Mouse (Mus musculus) gastrocnemius, adult 2 months (tissue): Measurements from ENCODE around the gene Mien1. TPM values are rescaled to one million over a fixed set of nuclear protein-coding genes. Genes with fewer than 3 reads are reported as not detected.

ENCODE experiments used
- DNase-seq: peaks from one replicate; pipeline ENCODE4 v3.0.0; 2022
- H3K27ac ChIP-seq: fragments of 200-600 bp; 2 replicates; pipeline ENCODE4 v1.8.1; 2022; ENCODE audit warnings: mild to moderate bottlenecking
- H3K4me3 ChIP-seq: fragments of 200-600 bp; 2 replicates; pipeline ENCODE4 v1.8.1; 2022; ENCODE audit warnings: mild to moderate bottlenecking, moderate library complexity
- CTCF ChIP-seq: fragments of 200-600 bp; IDR thresholded peaks from 2 replicates; pipeline ENCODE4 v1.8.1; 2022; ENCODE audit warnings: antibody characterized with exemption, mild to moderate bottlenecking, moderate library complexity
- intact Hi-C: fragments of 180-260 bp; cut with DNase I; formaldehyde crosslinking; loops from one replicate; pipeline ENCODE4 v1.15.1; 2025
- total RNA-seq, 2 experiments: library from RNA; stranded (reverse); gene quantifications; 2 replicates each; pipeline ENCODE4 v1.2.3; 2021

Mien1 gene
- total RNA-seq, 2 experiments from 2014 or later: 30.3 to 37.4 TPM

- Histone ChIP-seq H3K27ac (no peak overlapping the region), H3K4me3 (no peak overlapping the region)
- DNase-seq: no peak
- no peak for TF ChIP-seq CTCF
- intact Hi-C loops: no loop called here
These were observed 35.2 kb upstream of the Mien1 start for GRCm38 (mm10) chr11:98473916-98474479.

- H3K4me3 ChIP-seq: no peak overlapping the region
- no peak overlapping the region for H3K27ac ChIP-seq
- DNase-seq: no peak
- intact Hi-C loops: no loop called here
- TF ChIP-seq CTCF: no peak
These were observed 33.9 kb upstream of the Mien1 start for GRCm38 (mm10) chr11:98472696-98473095.

DNA sequence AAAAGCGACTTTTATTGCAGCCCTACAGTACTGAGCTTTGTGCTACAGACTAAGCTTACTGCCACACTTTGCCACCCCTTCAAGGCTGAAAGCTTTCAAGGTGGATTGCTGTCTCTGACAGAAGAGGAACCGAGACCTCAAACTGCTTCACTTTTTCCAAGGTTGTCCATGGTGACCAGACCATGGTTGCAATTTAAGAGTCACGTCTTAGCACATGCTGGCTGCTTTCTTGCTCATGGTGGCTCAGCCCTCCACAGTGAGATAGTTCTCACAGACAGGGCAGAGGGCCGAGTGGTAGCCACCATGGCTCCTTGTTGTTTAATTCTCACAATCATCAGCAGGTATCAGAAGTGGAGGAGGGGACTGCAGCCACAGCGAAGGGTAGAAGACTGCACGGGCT, 32.0 kb upstream of the Mien1 start:
- TF ChIP-seq CTCF: no peak
- no peak overlapping the region for H3K27ac ChIP-seq
- no peak for DNase-seq
- intact Hi-C loops: no loop called here
- H3K4me3 ChIP-seq: no peak overlapping the region

DNA sequence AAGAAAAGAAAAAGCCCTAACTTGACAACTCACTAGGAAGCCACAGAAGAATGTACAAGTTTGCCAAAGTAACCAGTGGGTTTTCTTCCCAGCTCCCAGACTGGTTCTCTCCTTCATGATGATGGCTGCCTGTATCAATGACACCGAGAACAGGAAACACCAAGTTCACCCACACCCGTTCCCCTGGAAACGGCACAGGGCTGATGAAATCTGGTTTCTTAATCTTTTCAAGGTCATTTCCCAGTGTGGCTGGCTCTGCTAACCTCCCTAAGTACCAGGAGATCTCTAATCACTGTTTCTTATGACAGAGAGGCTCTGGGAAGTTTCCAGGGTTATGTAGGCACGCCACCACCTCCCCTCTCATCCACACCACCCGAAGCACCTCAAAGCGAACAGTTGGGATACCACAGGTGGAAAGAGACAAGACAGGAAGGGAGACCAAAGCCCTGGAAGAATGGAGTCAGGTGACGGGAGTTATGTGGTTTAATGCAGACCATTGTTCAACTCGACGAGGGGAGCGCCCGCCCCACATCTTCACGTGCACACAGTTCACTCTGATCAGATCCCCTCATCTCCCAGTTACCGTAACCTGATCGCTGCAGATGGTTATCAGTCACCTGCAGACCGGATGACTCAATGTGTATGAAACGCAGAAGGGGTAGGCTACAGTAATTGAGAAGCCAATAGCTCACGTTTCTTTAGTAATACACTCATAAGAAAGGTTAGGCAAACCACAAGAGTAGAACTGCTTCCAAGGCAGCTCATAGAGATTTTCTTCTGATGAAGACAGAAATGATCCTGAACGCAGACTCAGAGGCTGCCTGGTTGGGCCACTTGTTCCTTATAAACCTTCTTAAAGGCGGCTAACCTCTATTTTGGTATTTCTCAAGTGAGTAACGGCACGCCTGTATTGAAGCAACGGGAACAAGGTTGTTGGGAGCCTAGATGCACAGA, 31.2 kb upstream of the Mien1 start:
- intact Hi-C loops: no loop called here
- Histone ChIP-seq H3K4me3 (no peak overlapping the region), H3K27ac (no peak overlapping the region)
- no peak for TF ChIP-seq CTCF
- DNase-seq: no peak

GRCm38 (mm10) chr11:98464516-98464915, 25.7 kb upstream of the Mien1 start:
- intact Hi-C loops: no loop called here
- no peak for DNase-seq
- Histone ChIP-seq H3K4me3 (no peak overlapping the region), H3K27ac (no peak overlapping the region)
- TF ChIP-seq CTCF: no peak

DNA sequence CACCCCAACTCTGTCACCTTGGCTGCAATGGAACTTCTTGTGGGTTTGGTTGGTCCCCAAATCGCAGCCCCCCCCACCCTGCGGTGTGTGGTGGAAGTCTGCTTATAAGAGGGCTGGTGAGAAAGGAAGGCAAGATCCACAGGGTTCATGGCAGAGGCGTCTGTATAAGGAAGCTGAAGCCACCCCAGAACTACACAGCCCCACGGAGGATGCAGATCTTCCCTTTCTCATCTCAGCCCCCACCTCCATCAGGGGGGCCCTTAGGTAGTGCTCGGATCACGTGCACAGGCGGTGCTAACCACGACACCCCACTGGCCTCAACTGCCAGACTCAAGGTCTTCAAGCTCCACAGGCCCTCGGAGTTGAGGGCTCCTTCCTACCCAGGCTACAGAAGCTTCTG, 25.1 kb upstream of the Mien1 start:
- intact Hi-C loops: no loop called here
- H3K4me3 ChIP-seq: no peak overlapping the region
- H3K27ac ChIP-seq: no peak overlapping the region
- DNase-seq: no peak
- TF ChIP-seq CTCF: no peak

DNA sequence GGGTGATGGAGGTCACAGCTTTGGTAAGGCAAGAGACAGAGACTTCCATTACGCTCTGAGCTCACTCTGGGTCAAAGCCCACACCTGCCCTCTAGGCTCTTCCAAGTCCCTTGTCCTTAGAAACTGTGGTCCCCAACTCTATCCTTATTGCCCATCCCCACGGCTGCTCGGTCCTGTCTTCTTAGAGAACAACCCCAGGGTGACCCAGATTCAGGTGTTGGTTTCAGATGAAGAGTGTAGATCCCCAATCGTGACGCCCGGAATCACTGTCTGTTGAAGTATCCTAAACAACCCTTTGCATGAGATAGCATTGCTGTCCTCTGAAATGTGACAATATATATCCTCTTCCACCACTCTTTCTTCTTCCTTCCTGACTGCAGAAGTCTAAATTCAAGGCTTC, 23.5 kb upstream of the Mien1 start:
- no peak for TF ChIP-seq CTCF
- intact Hi-C loops: no loop called here
- DNase-seq: no peak
- no peak overlapping the region for H3K4me3 ChIP-seq
- H3K27ac ChIP-seq: no peak overlapping the region

- TF ChIP-seq CTCF: no peak
- no peak for DNase-seq
- intact Hi-C loops: no loop called here
- Histone ChIP-seq H3K27ac (no peak overlapping the region), H3K4me3 (no peak overlapping the region)
These were observed 22.4 kb upstream of the Mien1 start for GRCm38 (mm10) chr11:98461109-98461720.

DNA sequence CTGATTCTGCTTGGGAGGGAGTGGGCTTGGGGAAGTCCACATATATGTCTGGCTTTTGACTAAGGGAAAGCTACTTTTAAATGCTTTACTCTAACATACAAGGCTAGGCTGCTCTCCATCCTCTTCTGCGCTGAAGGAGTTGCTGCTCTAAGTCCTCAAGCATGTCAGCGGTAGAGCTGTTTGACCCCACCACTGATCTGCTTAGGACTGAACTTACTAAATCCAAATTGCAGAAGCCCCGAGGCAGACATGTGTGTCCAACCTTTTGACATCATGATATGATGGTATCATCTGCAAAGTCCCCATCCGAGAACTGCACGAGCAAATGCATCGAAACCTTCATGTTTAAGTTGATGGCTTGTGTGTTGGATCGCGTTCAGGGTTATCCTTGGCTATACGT, 21.1 kb upstream of the Mien1 start:
- intact Hi-C loops: loop anchor here (5.0 kb wide), 2 partner anchors 48 to 118 kb away; partner anchors contain the start of gene Erbb2
- TF ChIP-seq CTCF: no peak
- H3K4me3 ChIP-seq: no peak overlapping the region
- no peak for DNase-seq
- H3K27ac ChIP-seq: no peak overlapping the region

GRCm38 (mm10) chr11:98459071-98459741, 20.4 kb upstream of the Mien1 start:
- intact Hi-C loops: loop anchor here (5.0 kb wide), 2 partner anchors 47 to 117 kb away; partner anchors contain the start of gene Erbb2
- H3K4me3 ChIP-seq: no peak overlapping the region
- TF ChIP-seq CTCF: no peak
- no peak overlapping the region for H3K27ac ChIP-seq
- peak; percentile 12 for DNase-seq

- Histone ChIP-seq H3K4me3 (peak overlapping the region; percentile 74), H3K27ac (peak overlapping the region; percentile 51)
- TF ChIP-seq CTCF: no peak
- DNase-seq: no peak
- intact Hi-C loops: loop anchor here (5.0 kb wide), 2 partner anchors 46 to 116 kb away; partner anchors contain the start of gene Erbb2
These were observed 19.6 kb upstream of the Mien1 start for GRCm38 (mm10) chr11:98458121-98458990.
